Mouse (Mus musculus) kidney, embryonic 16.5 days (tissue): ENCODE data around the gene Mgam. TPM values are rescaled to one million over a fixed set of nuclear protein-coding genes. Genes with fewer than 3 reads are reported as not detected.
"Not testable (repeated sequence)": the region's sequence is repeated elsewhere in the genome, so short reads cannot be mapped to it uniquely, and the experiment has no call there.

ENCODE experiments used
- ATAC-seq: fragments of 200-750 bp; cut with Nextera tagmentation; 2 replicates; pipeline ENCODE4 v1.8.0; 2017; ENCODE audit warnings: moderate TSS enrichment; ENCODE audit not compliant: low FRiP score, low TSS enrichment
- H3K27ac ChIP-seq: fragments of 300-500 bp; sonication (generic); 2 replicates; pipeline ENCODE4 v1.5.1; 2014; ENCODE audit warnings: low read length
- H3K27me3 ChIP-seq: fragments of 300-500 bp; sonication (generic); 2 replicates; pipeline ENCODE4 v1.6.1; 2014; ENCODE audit warnings: low read length, control low read depth, mixed read lengths; ENCODE audit not compliant: insufficient read depth
- H3K36me3 ChIP-seq: fragments of 300-500 bp; sonication (generic); 2 replicates; pipeline ENCODE4 v1.6.1; 2014; ENCODE audit warnings: low read length, control low read depth, mixed read lengths; ENCODE audit not compliant: insufficient read depth
- H3K4me1 ChIP-seq: fragments of 300-500 bp; sonication (generic); 2 replicates; pipeline ENCODE4 v1.6.1; 2014; ENCODE audit warnings: low read length, control low read depth, mixed read lengths; ENCODE audit not compliant: insufficient read depth
- H3K4me2 ChIP-seq: fragments of 300-500 bp; sonication (generic); replicated peaks from 2 replicates; pipeline ENCODE4 v1.6.1; 2014; ENCODE audit warnings: low read depth, low read length
- H3K4me3 ChIP-seq: fragments of 300-500 bp; sonication (generic); 2 replicates; pipeline ENCODE4 v1.5.1; 2014; ENCODE audit warnings: mild to moderate bottlenecking, low read length
- H3K9ac ChIP-seq: fragments of 300-500 bp; sonication (generic); replicated peaks from 2 replicates; pipeline ENCODE4 v1.6.1; 2014; ENCODE audit warnings: low read length
- H3K9me3 ChIP-seq: fragments of 300-500 bp; sonication (generic); 2 replicates; pipeline ENCODE4 v1.6.1; 2016; ENCODE audit warnings: low read length, control low read depth
- WGBS: fragments of 180-500 bp; shearing (Covaris S2); extraction: QIAGEN DNeasy Blood & Tissue Kit; methylation state at CpG from one replicate; pipeline ENCODE4 v1.1.7; 2014; 5-methylcytosine and 5-hydroxymethylcytosine counted together
- polyA plus RNA-seq: library from polyadenylated mRNA; unstranded; fragments of >200 nt; fragmentation: Nextera tagmentation; extraction: Ambion mirVana; gene quantifications from 2 replicates; pipeline ENCODE4 v1.2.1, GENCODE M21; 2015

The Mgam gene
- polyA plus RNA-seq = 0.80 and 1.2 TPM in 2 replicates

GRCm38 (mm10) chr6:40628406-40629000 lies at the start of gene Mgam:
Mgam (plus strand) TSS chr6:40628831.
- Histone ChIP-seq H3K9ac (no peak within 1 kb of the TSS), H3K4me2 (no peak within 1 kb of the TSS), H3K9me3 (no peaks in the 10 kb centered on the region), H3K36me3 (no peaks in the 10 kb centered on the region), H3K4me3 (no peak within 1 kb of the TSS), H3K27me3 (no peaks in the 10 kb centered on the region), H3K4me1 (no peaks in the 10 kb centered on the region), H3K27ac (no peak within 1 kb of the TSS)
- no peak for ATAC-seq
- 84% methylated on average over 8 of the region's 8 CpGs for WGBS

GRCm38 (mm10) chr6:40584336-40584735 lies 44.3 kb upstream of the Mgam start:
- WGBS = 83% methylated on average over 6 of the region's 6 CpGs
- no peaks in the 10 kb centered on the region for H3K4me1 ChIP-seq
- H3K27me3 ChIP-seq = no peaks in the 10 kb centered on the region
- H3K27ac ChIP-seq = no peak overlapping the region
- H3K4me3 ChIP-seq = no peak overlapping the region
- no peaks in the 10 kb centered on the region for H3K36me3 ChIP-seq
- H3K4me2 ChIP-seq = no peak overlapping the region
- H3K9me3 ChIP-seq = no peaks in the 10 kb centered on the region
- ATAC-seq = no peak
- no peak overlapping the region for H3K9ac ChIP-seq

- H3K9ac ChIP-seq = no peak within 1 kb of the TSS
- no peaks in the 10 kb centered on the region for H3K9me3 ChIP-seq
- no peaks in the 10 kb centered on the region for H3K4me1 ChIP-seq
- no peak for ATAC-seq
- no peak within 1 kb of the TSS for H3K4me2 ChIP-seq
- H3K36me3 ChIP-seq = no peaks in the 10 kb centered on the region
- 80% methylated on average over 5 of the region's 5 CpGs for WGBS
- H3K4me3 ChIP-seq = no peak within 1 kb of the TSS
- no peak within 1 kb of the TSS for H3K27ac ChIP-seq
- no peaks in the 10 kb centered on the region for H3K27me3 ChIP-seq
These were observed 43.0 kb upstream of the Mgam start, which contains the start of gene Clec5a for GRCm38 (mm10) chr6:40585645-40586044. Clec5a (minus strand) TSS chr6:40585821.

GRCm38 (mm10) chr6:40588346-40588745 lies 40.3 kb upstream of the Mgam start:
- H3K27me3 ChIP-seq = no peaks in the 10 kb centered on the region
- H3K4me1 ChIP-seq = no peaks in the 10 kb centered on the region
- no peak overlapping the region for H3K27ac ChIP-seq
- no peak overlapping the region for H3K4me3 ChIP-seq
- H3K9ac ChIP-seq = no peak overlapping the region
- WGBS = 92% methylated on average over 2 of the region's 2 CpGs
- H3K9me3 ChIP-seq = no peaks in the 10 kb centered on the region
- ATAC-seq = no peak
- no peak overlapping the region for H3K4me2 ChIP-seq
- no peaks in the 10 kb centered on the region for H3K36me3 ChIP-seq

- Histone ChIP-seq H3K4me1 (no peaks in the 10 kb centered on the region), H3K4me3 (no peak overlapping the region), H3K36me3 (no peaks in the 10 kb centered on the region), H3K27me3 (no peaks in the 10 kb centered on the region), H3K9ac (no peak overlapping the region), H3K4me2 (no peak overlapping the region), H3K9me3 (no peaks in the 10 kb centered on the region), H3K27ac (no peak overlapping the region)
- 84% methylated on average over 3 of the region's 3 CpGs for WGBS
- ATAC-seq = no peak
These were observed 33.7 kb upstream of the Mgam start for GRCm38 (mm10) chr6:40594804-40595550.

- WGBS = 33% methylated on average over 4 of the region's 4 CpGs
These were observed 30.1 kb upstream of the Mgam start for GRCm38 (mm10) chr6:40598546-40598945.

GRCm38 (mm10) chr6:40607431-40607830 lies 21.2 kb upstream of the Mgam start:
- no peak overlapping the region for H3K4me3 ChIP-seq
- H3K27ac ChIP-seq = no peak overlapping the region
- no peaks in the 10 kb centered on the region for H3K4me1 ChIP-seq
- no peak overlapping the region for H3K4me2 ChIP-seq
- ATAC-seq = no peak
- no peak overlapping the region for H3K9ac ChIP-seq
- no peaks in the 10 kb centered on the region for H3K27me3 ChIP-seq
- H3K36me3 ChIP-seq = no peaks in the 10 kb centered on the region
- no peaks in the 10 kb centered on the region for H3K9me3 ChIP-seq

More at GRCm38 (mm10) chr6:40598546-40598945, 30.1 kb upstream of the Mgam start:
- H3K27me3 ChIP-seq, H3K4me3 ChIP-seq, ATAC-seq, H3K4me2 ChIP-seq, H3K9ac ChIP-seq, H3K27ac ChIP-seq, H3K4me1 ChIP-seq, H3K9me3 ChIP-seq, H3K36me3 ChIP-seq: not testable (repeated sequence)

- Histone ChIP-seq H3K9ac (no peak overlapping the region), H3K27me3 (no peaks in the 10 kb centered on the region), H3K4me3 (no peak overlapping the region), H3K9me3 (no peaks in the 10 kb centered on the region), H3K36me3 (no peaks in the 10 kb centered on the region), H3K4me1 (no peaks in the 10 kb centered on the region), H3K4me2 (no peak overlapping the region), H3K27ac (no peak overlapping the region)
- WGBS = 80% methylated on average over 8 of the region's 8 CpGs
- no peak for ATAC-seq
These were observed 18.4 kb upstream of the Mgam start for GRCm38 (mm10) chr6:40610244-40610643.

GRCm38 (mm10) chr6:40613260-40613852 lies 15.3 kb upstream of the Mgam start, which contains the start of gene Tas2r138:
Tas2r138 (minus strand) TSS chr6:40613310.
- H3K4me2 ChIP-seq = no peak within 1 kb of the TSS
- H3K36me3 ChIP-seq = no peaks in the 10 kb centered on the region
- H3K9me3 ChIP-seq = no peaks in the 10 kb centered on the region
- H3K27ac ChIP-seq = no peak within 1 kb of the TSS
- no peaks in the 10 kb centered on the region for H3K4me1 ChIP-seq
- ATAC-seq = no peak
- 92% methylated on average over 4 of the region's 4 CpGs for WGBS
- no peaks in the 10 kb centered on the region for H3K27me3 ChIP-seq
- no peak within 1 kb of the TSS for H3K4me3 ChIP-seq
- no peak within 1 kb of the TSS for H3K9ac ChIP-seq

- Histone ChIP-seq H3K36me3 (no peaks in the 10 kb centered on the region), H3K9ac (no peak overlapping the region), H3K27ac (no peak overlapping the region), H3K4me2 (no peak overlapping the region), H3K4me3 (no peak overlapping the region), H3K27me3 (no peaks in the 10 kb centered on the region), H3K9me3 (no peaks in the 10 kb centered on the region), H3K4me1 (no peaks in the 10 kb centered on the region)
- no peak for ATAC-seq
- WGBS = 14% methylated on average over 2 of the region's 2 CpGs
These were observed 10.7 kb upstream of the Mgam start for GRCm38 (mm10) chr6:40617965-40618364.
